Mouse (Mus musculus): ENCODE results near the gene 1700008O03Rik. TPM values are rescaled to one million over a fixed set of nuclear protein-coding genes. Genes with fewer than 3 reads are reported as not detected.
A peak's percentile ranks its signal among the peaks of the same experiment; 100 is the strongest.

1700008O03Rik gene
- polyA plus RNA-seq, 1 experiment from 2014 or later, result 1.1 TPM

- Histone ChIP-seq H3K27ac (no peak overlapping the region), H3K4me2 (no peak overlapping the region), H3K4me1 (peaks cover 75% of the 10 kb centered on the region), H3K36me3 (no peaks in the 10 kb centered on the region), H3K9me3 (replicated peaks) (no peaks in the 10 kb centered on the region), H3K9ac (no peak overlapping the region), H3K27me3 (peaks cover 89% of the 10 kb centered on the region), H3K4me3 (replicated peaks) (no peak overlapping the region)
- WGBS, result 77% methylated on average over 6 of the region's 6 CpGs
- no peak for ATAC-seq (replicated peaks; ENCODE audit: low FRiP score)
Observed at GRCm38 (mm10) chr7:44355411-44355810, 30.2 kb downstream of the 1700008O03Rik start.

GRCm38 (mm10) chr7:44353601-44354340 is 31.8 kb downstream of the 1700008O03Rik start:
- no peaks in the 10 kb centered on the region for H3K9me3 ChIP-seq (replicated peaks)
- H3K4me2 ChIP-seq, result peak overlapping the region; percentile 63
- H3K27me3 ChIP-seq, result peaks cover 96% of the 10 kb centered on the region
- no peak overlapping the region for H3K27ac ChIP-seq
- ATAC-seq (replicated peaks; ENCODE audit: low FRiP score), result peak; percentile 13; the same call in 1 of the 2 replicates
- no peak overlapping the region for H3K9ac ChIP-seq
- 2% methylated on average over 35 of the region's 35 CpGs for WGBS
- no peaks in the 10 kb centered on the region for H3K36me3 ChIP-seq
- peak overlapping the region; percentile 32 for H3K4me3 ChIP-seq (replicated peaks)
- H3K4me1 ChIP-seq, result peaks cover 63% of the 10 kb centered on the region

- peaks cover 58% of the 10 kb centered on the region for H3K4me1 ChIP-seq
Observed at GRCm38 (mm10) chr7:44352750-44353600, 32.6 kb downstream of the 1700008O03Rik start.

GRCm38 (mm10) chr7:44351881-44352749 is 33.5 kb downstream of the 1700008O03Rik start:
- Histone ChIP-seq H3K4me3 (replicated peaks) (peak overlapping the region; percentile 32), H3K9ac (no peak overlapping the region), H3K4me2 (peak overlapping the region; percentile 63), H3K9me3 (replicated peaks) (no peaks in the 10 kb centered on the region), H3K4me1 (peaks cover 50% of the 10 kb centered on the region), H3K36me3 (no peaks in the 10 kb centered on the region), H3K27ac (no peak overlapping the region), H3K27me3 (peaks cover 95% of the 10 kb centered on the region)
- no peak for ATAC-seq (replicated peaks; ENCODE audit: low FRiP score)
- 4% methylated on average over 71 of the region's 71 CpGs for WGBS

More at GRCm38 (mm10) chr7:44352750-44353600, 32.6 kb downstream of the 1700008O03Rik start:
- Histone ChIP-seq H3K36me3 (no peaks in the 10 kb centered on the region), H3K4me3 (replicated peaks) (peak overlapping the region; percentile 32), H3K9ac (no peak overlapping the region), H3K4me2 (peak overlapping the region; percentile 63), H3K9me3 (replicated peaks) (no peaks in the 10 kb centered on the region), H3K27me3 (peaks cover 98% of the 10 kb centered on the region), H3K27ac (no peak overlapping the region)
- 3% methylated on average over 69 of the region's 71 CpGs for WGBS
- no peak for ATAC-seq (replicated peaks; ENCODE audit: low FRiP score)

- 3% methylated on average over 25 of the region's 25 CpGs for WGBS
- H3K27ac ChIP-seq, result peak overlapping the region; percentile 45; the same call in 1 of the 2 replicates
Observed at GRCm38 (mm10) chr7:44350957-44351711, 34.5 kb downstream of the 1700008O03Rik start.

GRCm38 (mm10) chr7:44349043-44349442 is 36.6 kb downstream of the 1700008O03Rik start:
- Histone ChIP-seq H3K9me3 (replicated peaks) (no peaks in the 10 kb centered on the region), H3K4me3 (replicated peaks) (no peak overlapping the region), H3K36me3 (no peaks in the 10 kb centered on the region), H3K27me3 (peaks cover 65% of the 10 kb centered on the region), H3K4me2 (no peak overlapping the region), H3K4me1 (peaks cover 38% of the 10 kb centered on the region), H3K27ac (no peak overlapping the region), H3K9ac (no peak overlapping the region)
- no peak for ATAC-seq (replicated peaks; ENCODE audit: low FRiP score)
- 16% methylated on average over 3 of the region's 3 CpGs for WGBS

More at GRCm38 (mm10) chr7:44350957-44351711, 34.5 kb downstream of the 1700008O03Rik start:
- Histone ChIP-seq H3K27me3 (peaks cover 86% of the 10 kb centered on the region), H3K36me3 (no peaks in the 10 kb centered on the region), H3K9ac (peak overlapping the region; percentile 43), H3K9me3 (replicated peaks) (no peaks in the 10 kb centered on the region), H3K4me1 (peaks cover 43% of the 10 kb centered on the region), H3K4me2 (peak overlapping the region; percentile 63), H3K4me3 (replicated peaks) (peak overlapping the region; percentile 32)
- ATAC-seq (replicated peaks; ENCODE audit: low FRiP score), result peak; percentile 22

- H3K4me3 ChIP-seq (replicated peaks), result no peak overlapping the region
- no peak overlapping the region for H3K4me2 ChIP-seq
- 78% methylated on average over 12 of the region's 12 CpGs for WGBS
- no peak overlapping the region for H3K27ac ChIP-seq
- ATAC-seq (replicated peaks; ENCODE audit: low FRiP score), result no peak
- no peak overlapping the region for H3K9ac ChIP-seq
- H3K9me3 ChIP-seq (replicated peaks), result no peaks in the 10 kb centered on the region
- H3K27me3 ChIP-seq, result peaks cover 41% of the 10 kb centered on the region
- no peaks in the 10 kb centered on the region for H3K36me3 ChIP-seq
- H3K4me1 ChIP-seq, result peaks cover 5% of the 10 kb centered on the region; the same call in 1 of the 2 replicates
Observed at GRCm38 (mm10) chr7:44344622-44345021, 41.0 kb downstream of the 1700008O03Rik start.

GRCm38 (mm10) chr7:44343459-44344015 is 42.1 kb downstream of the 1700008O03Rik start:
- H3K4me3 ChIP-seq (replicated peaks), result no peak overlapping the region
- WGBS, result 18% methylated on average over 11 of the region's 11 CpGs
- H3K9me3 ChIP-seq (replicated peaks), result no peaks in the 10 kb centered on the region
- H3K4me1 ChIP-seq, result peaks cover 5% of the 10 kb centered on the region; the same call in 1 of the 2 replicates
- H3K27me3 ChIP-seq, result peaks cover 41% of the 10 kb centered on the region
- H3K9ac ChIP-seq, result no peak overlapping the region
- peak overlapping the region; percentile 17; the same call in 1 of the 2 replicates for H3K4me2 ChIP-seq
- ATAC-seq (replicated peaks; ENCODE audit: low FRiP score), result no peak; the same call in 1 of the 2 replicates
- no peak overlapping the region for H3K27ac ChIP-seq
- H3K36me3 ChIP-seq, result no peaks in the 10 kb centered on the region

- no peak overlapping the region for H3K27ac ChIP-seq
- ATAC-seq (replicated peaks; ENCODE audit: low FRiP score), result no peak
- no peak overlapping the region for H3K4me3 ChIP-seq (replicated peaks)
- H3K9ac ChIP-seq, result no peak overlapping the region
- H3K27me3 ChIP-seq, result peaks cover 48% of the 10 kb centered on the region
- no peak overlapping the region for H3K4me2 ChIP-seq
- no peaks in the 10 kb centered on the region for H3K36me3 ChIP-seq
- peaks cover 9% of the 10 kb centered on the region for H3K4me1 ChIP-seq
- 67% methylated on average over 5 of the region's 5 CpGs for WGBS
- H3K9me3 ChIP-seq (replicated peaks), result no peaks in the 10 kb centered on the region
Observed at GRCm38 (mm10) chr7:44341714-44342113, 43.9 kb downstream of the 1700008O03Rik start.

- Histone ChIP-seq H3K4me1 (peaks cover 15% of the 10 kb centered on the region), H3K9me3 (replicated peaks) (no peaks in the 10 kb centered on the region), H3K27me3 (peaks cover 54% of the 10 kb centered on the region), H3K27ac (no peak overlapping the region), H3K4me3 (replicated peaks) (no peak overlapping the region), H3K9ac (no peak overlapping the region), H3K36me3 (no peaks in the 10 kb centered on the region), H3K4me2 (no peak overlapping the region)
- 79% methylated on average over 10 of the region's 10 CpGs for WGBS
- no peak for ATAC-seq (replicated peaks; ENCODE audit: low FRiP score)
Observed at GRCm38 (mm10) chr7:44341119-44341518, 44.5 kb downstream of the 1700008O03Rik start.
